Mouse (Mus musculus) thymus, postnatal 14 days (tissue): Measurements from ENCODE around the gene Gcnt3.
"Not testable (repeated sequence)": the region's sequence is repeated elsewhere in the genome, so short reads cannot be mapped to it uniquely, and the experiment has no call there.

Experiments
- DNase-seq: peaks from one replicate; pipeline ENCODE4 v3.0.0; 2021

The Gcnt3 gene

GRCm38 (mm10) chr9:70042137-70042536 is 4.2 kb upstream of the Gcnt3 start:
- no peak for DNase-seq

GRCm38 (mm10) chr9:70040570-70040969 is 2.7 kb upstream of the Gcnt3 start:
- DNase-seq, result peak; percentile 20

- DNase-seq, result peak; percentile 30
These were observed 1.9 kb upstream of the Gcnt3 start for GRCm38 (mm10) chr9:70039597-70040385.

GRCm38 (mm10) chr9:70036646-70037045 is 1.2 kb downstream of the Gcnt3 start:
- DNase-seq, result peak; percentile 50

GRCm38 (mm10) chr9:70034702-70035101 is 3.2 kb downstream of the Gcnt3 start:
- DNase-seq, result no peak

GRCm38 (mm10) chr9:70033056-70033455 is 4.8 kb downstream of the Gcnt3 start:
- DNase-seq, result no peak

- no peak for DNase-seq
These were observed 5.7 kb downstream of the Gcnt3 start for GRCm38 (mm10) chr9:70032167-70032566.

- no peak for DNase-seq
These were observed 12.4 kb downstream of the Gcnt3 start for GRCm38 (mm10) chr9:70025365-70026012.

GRCm38 (mm10) chr9:70024648-70025047 is 13.2 kb downstream of the Gcnt3 start:
- no peak for DNase-seq

GRCm38 (mm10) chr9:70023615-70024014 is 14.3 kb downstream of the Gcnt3 start:
- DNase-seq, result not testable (repeated sequence)

GRCm38 (mm10) chr9:70022083-70022482 is 15.8 kb downstream of the Gcnt3 start:
- no peak for DNase-seq

- no peak for DNase-seq
These were observed 16.3 kb downstream of the Gcnt3 start for GRCm38 (mm10) chr9:70021610-70022009.

- no peak for DNase-seq
These were observed 19.0 kb downstream of the Gcnt3 start for GRCm38 (mm10) chr9:70018879-70019278.

GRCm38 (mm10) chr9:70015632-70016031 is 22.3 kb downstream of the Gcnt3 start:
- DNase-seq, result no peak

GRCm38 (mm10) chr9:70012408-70012901 is 25.4 kb downstream of the Gcnt3 start, which contains the start of gene Gtf2a2:
Gene Gtf2a2, plus strand, starts transcription at chr9:70012550.
- DNase-seq, result peak; percentile 98

- no peak for DNase-seq
These were observed 26.1 kb downstream of the Gcnt3 start for GRCm38 (mm10) chr9:70011537-70012407.

- DNase-seq, result no peak
These were observed 27.0 kb downstream of the Gcnt3 start for GRCm38 (mm10) chr9:70010781-70011473.

GRCm38 (mm10) chr9:70009754-70010304 is 28.1 kb downstream of the Gcnt3 start:
- DNase-seq, result no peak

- DNase-seq, result no peak
These were observed 30.2 kb downstream of the Gcnt3 start for GRCm38 (mm10) chr9:70007506-70008248.

GRCm38 (mm10) chr9:70006984-70007383 is 30.9 kb downstream of the Gcnt3 start:
- no peak for DNase-seq

GRCm38 (mm10) chr9:70003516-70003915 is 34.4 kb downstream of the Gcnt3 start:
- DNase-seq, result no peak
